Mouse (Mus musculus): ENCODE data around the gene Itpr3. TPM values are rescaled to one million over a fixed set of nuclear protein-coding genes. Genes with fewer than 3 reads are reported as not detected.

Itpr3 gene
- polyA plus RNA-seq, 1 experiment from 2014 or later: 2.2 TPM

GRCm38 (mm10) chr17:27061727-27062126 lies 4.6 kb downstream of the Itpr3 start:
- Histone ChIP-seq H3K27ac (ENCODE audit: low read length) (no peak overlapping the region), H3K4me1 (ENCODE audit: control insufficient read depth, insufficient read depth, low read length) (peaks cover 22% of the 10 kb centered on the region), H3K4me2 (ENCODE audit: low read depth, low read length) (no peak overlapping the region), H3K9ac (ENCODE audit: low read length) (no peak overlapping the region), H3K4me3 (ENCODE audit: low read length) (no peak overlapping the region), H3K36me3 (ENCODE audit: control insufficient read depth, insufficient read depth) (no peaks in the 10 kb centered on the region), H3K27me3 (ENCODE audit: control insufficient read depth, insufficient read depth, low read length) (peaks cover 16% of the 10 kb centered on the region), H3K9me3 (replicated peaks; ENCODE audit: control insufficient read depth, low read length) (no peaks in the 10 kb centered on the region)
- 89% methylated on average over 3 of the region's 3 CpGs for WGBS
- no peak for ATAC-seq (replicated peaks; ENCODE audit: extremely low read depth, insufficient read depth, low FRiP score)

- WGBS: 87% methylated on average over 7 of the region's 7 CpGs
- H3K9ac ChIP-seq (ENCODE audit: low read length): no peak overlapping the region
- H3K4me1 ChIP-seq (ENCODE audit: control insufficient read depth, insufficient read depth, low read length): peaks cover 19% of the 10 kb centered on the region
- no peak overlapping the region for H3K4me2 ChIP-seq (ENCODE audit: low read depth, low read length)
- H3K27ac ChIP-seq (ENCODE audit: low read length): no peak overlapping the region
- no peak for ATAC-seq (replicated peaks; ENCODE audit: extremely low read depth, insufficient read depth, low FRiP score)
- no peaks in the 10 kb centered on the region for H3K9me3 ChIP-seq (replicated peaks; ENCODE audit: control insufficient read depth, low read length)
- peaks cover 13% of the 10 kb centered on the region for H3K27me3 ChIP-seq (ENCODE audit: control insufficient read depth, insufficient read depth, low read length)
- no peaks in the 10 kb centered on the region for H3K36me3 ChIP-seq (ENCODE audit: control insufficient read depth, insufficient read depth)
- no peak overlapping the region for H3K4me3 ChIP-seq (ENCODE audit: low read length)
Observed at GRCm38 (mm10) chr17:27062684-27063083, 5.6 kb downstream of the Itpr3 start.

- Histone ChIP-seq H3K9ac (ENCODE audit: low read length) (peak overlapping the region; percentile 56; the same call in 1 of the 2 replicates), H3K4me1 (ENCODE audit: control insufficient read depth, insufficient read depth, low read length) (peaks cover 16% of the 10 kb centered on the region), H3K27ac (ENCODE audit: low read length) (no peak overlapping the region), H3K4me3 (ENCODE audit: low read length) (no peak overlapping the region), H3K27me3 (ENCODE audit: control insufficient read depth, insufficient read depth, low read length) (peaks cover 5% of the 10 kb centered on the region; the same call in 1 of the 2 replicates), H3K4me2 (ENCODE audit: low read depth, low read length) (no peak overlapping the region), H3K36me3 (ENCODE audit: control insufficient read depth, insufficient read depth) (no peaks in the 10 kb centered on the region), H3K9me3 (replicated peaks; ENCODE audit: control insufficient read depth, low read length) (no peaks in the 10 kb centered on the region)
- 32% methylated on average over 6 of the region's 6 CpGs for WGBS
- peak; percentile 45; the same call in 1 of the 2 replicates for ATAC-seq (replicated peaks; ENCODE audit: extremely low read depth, insufficient read depth, low FRiP score)
Observed at GRCm38 (mm10) chr17:27063717-27064116, 6.6 kb downstream of the Itpr3 start.

GRCm38 (mm10) chr17:27064195-27064594 lies 7.1 kb downstream of the Itpr3 start:
- Histone ChIP-seq H3K4me3 (ENCODE audit: low read length) (no peak overlapping the region), H3K9me3 (replicated peaks; ENCODE audit: control insufficient read depth, low read length) (no peaks in the 10 kb centered on the region), H3K27me3 (ENCODE audit: control insufficient read depth, insufficient read depth, low read length) (peaks cover 2% of the 10 kb centered on the region; the same call in 1 of the 2 replicates), H3K4me2 (ENCODE audit: low read depth, low read length) (no peak overlapping the region), H3K36me3 (ENCODE audit: control insufficient read depth, insufficient read depth) (no peaks in the 10 kb centered on the region), H3K27ac (ENCODE audit: low read length) (no peak overlapping the region), H3K4me1 (ENCODE audit: control insufficient read depth, insufficient read depth, low read length) (peaks cover 15% of the 10 kb centered on the region), H3K9ac (ENCODE audit: low read length) (peak overlapping the region; percentile 16; the same call in 1 of the 2 replicates)
- ATAC-seq (replicated peaks; ENCODE audit: extremely low read depth, insufficient read depth, low FRiP score): no peak
- 62% methylated on average over 2 of the region's 2 CpGs for WGBS

GRCm38 (mm10) chr17:27066065-27066464 lies 9.0 kb downstream of the Itpr3 start:
- no peak overlapping the region for H3K9ac ChIP-seq (ENCODE audit: low read length)
- ATAC-seq (replicated peaks; ENCODE audit: extremely low read depth, insufficient read depth, low FRiP score): no peak
- H3K4me1 ChIP-seq (ENCODE audit: control insufficient read depth, insufficient read depth, low read length): peaks cover 15% of the 10 kb centered on the region
- H3K9me3 ChIP-seq (replicated peaks; ENCODE audit: control insufficient read depth, low read length): no peaks in the 10 kb centered on the region
- H3K27ac ChIP-seq (ENCODE audit: low read length): no peak overlapping the region
- 48% methylated on average over 7 of the region's 7 CpGs for WGBS
- H3K4me3 ChIP-seq (ENCODE audit: low read length): no peak overlapping the region
- H3K36me3 ChIP-seq (ENCODE audit: control insufficient read depth, insufficient read depth): no peaks in the 10 kb centered on the region
- no peaks in the 10 kb centered on the region for H3K27me3 ChIP-seq (ENCODE audit: control insufficient read depth, insufficient read depth, low read length)
- H3K4me2 ChIP-seq (ENCODE audit: low read depth, low read length): no peak overlapping the region

- no peaks in the 10 kb centered on the region for H3K36me3 ChIP-seq (ENCODE audit: control insufficient read depth, insufficient read depth)
- no peak overlapping the region for H3K27ac ChIP-seq (ENCODE audit: low read length)
- no peaks in the 10 kb centered on the region for H3K27me3 ChIP-seq (ENCODE audit: control insufficient read depth, insufficient read depth, low read length)
- no peak overlapping the region for H3K4me2 ChIP-seq (ENCODE audit: low read depth, low read length)
- ATAC-seq (replicated peaks; ENCODE audit: extremely low read depth, insufficient read depth, low FRiP score): no peak
- H3K9ac ChIP-seq (ENCODE audit: low read length): no peak overlapping the region
- no peak overlapping the region for H3K4me3 ChIP-seq (ENCODE audit: low read length)
- no peaks in the 10 kb centered on the region for H3K9me3 ChIP-seq (replicated peaks; ENCODE audit: control insufficient read depth, low read length)
- WGBS: 81% methylated on average over 3 of the region's 5 CpGs
- H3K4me1 ChIP-seq (ENCODE audit: control insufficient read depth, insufficient read depth, low read length): peaks cover 7% of the 10 kb centered on the region
Observed at GRCm38 (mm10) chr17:27069071-27069470, 12.0 kb downstream of the Itpr3 start.

GRCm38 (mm10) chr17:27070913-27071312 lies 13.8 kb downstream of the Itpr3 start:
- Histone ChIP-seq H3K4me3 (ENCODE audit: low read length) (no peak overlapping the region), H3K27ac (ENCODE audit: low read length) (no peak overlapping the region), H3K4me1 (ENCODE audit: control insufficient read depth, insufficient read depth, low read length) (peaks cover 6% of the 10 kb centered on the region; the same call in 1 of the 2 replicates), H3K4me2 (ENCODE audit: low read depth, low read length) (no peak overlapping the region), H3K27me3 (ENCODE audit: control insufficient read depth, insufficient read depth, low read length) (no peaks in the 10 kb centered on the region), H3K9ac (ENCODE audit: low read length) (no peak overlapping the region), H3K9me3 (replicated peaks; ENCODE audit: control insufficient read depth, low read length) (no peaks in the 10 kb centered on the region), H3K36me3 (ENCODE audit: control insufficient read depth, insufficient read depth) (no peaks in the 10 kb centered on the region)
- ATAC-seq (replicated peaks; ENCODE audit: extremely low read depth, insufficient read depth, low FRiP score): no peak
- WGBS: 89% methylated on average over 7 of the region's 7 CpGs

GRCm38 (mm10) chr17:27071630-27072029 lies 14.5 kb downstream of the Itpr3 start:
- ATAC-seq (replicated peaks; ENCODE audit: extremely low read depth, insufficient read depth, low FRiP score): no peak
- H3K4me3 ChIP-seq (ENCODE audit: low read length): no peak overlapping the region
- H3K27ac ChIP-seq (ENCODE audit: low read length): no peak overlapping the region
- 44% methylated on average over 6 of the region's 6 CpGs for WGBS
- H3K4me2 ChIP-seq (ENCODE audit: low read depth, low read length): no peak overlapping the region
- no peaks in the 10 kb centered on the region for H3K36me3 ChIP-seq (ENCODE audit: control insufficient read depth, insufficient read depth)
- no peaks in the 10 kb centered on the region for H3K27me3 ChIP-seq (ENCODE audit: control insufficient read depth, insufficient read depth, low read length)
- no peak overlapping the region for H3K9ac ChIP-seq (ENCODE audit: low read length)
- H3K9me3 ChIP-seq (replicated peaks; ENCODE audit: control insufficient read depth, low read length): no peaks in the 10 kb centered on the region
- peaks cover 6% of the 10 kb centered on the region; the same call in 1 of the 2 replicates for H3K4me1 ChIP-seq (ENCODE audit: control insufficient read depth, insufficient read depth, low read length)

- WGBS: 93% methylated on average over 8 of the region's 8 CpGs
- peaks cover 6% of the 10 kb centered on the region; the same call in 1 of the 2 replicates for H3K4me1 ChIP-seq (ENCODE audit: control insufficient read depth, insufficient read depth, low read length)
- ATAC-seq (replicated peaks; ENCODE audit: extremely low read depth, insufficient read depth, low FRiP score): no peak
Observed at GRCm38 (mm10) chr17:27072363-27072762, 15.3 kb downstream of the Itpr3 start.

More at GRCm38 (mm10) chr17:27072363-27072762, 15.3 kb downstream of the Itpr3 start:
- H3K4me3 ChIP-seq (ENCODE audit: low read length): no peak overlapping the region
- no peak overlapping the region for H3K9ac ChIP-seq (ENCODE audit: low read length)
- no peak overlapping the region for H3K27ac ChIP-seq (ENCODE audit: low read length)
- no peak overlapping the region for H3K4me2 ChIP-seq (ENCODE audit: low read depth, low read length)
- H3K9me3 ChIP-seq (replicated peaks; ENCODE audit: control insufficient read depth, low read length): no peaks in the 10 kb centered on the region
- no peaks in the 10 kb centered on the region for H3K36me3 ChIP-seq (ENCODE audit: control insufficient read depth, insufficient read depth)
- no peaks in the 10 kb centered on the region for H3K27me3 ChIP-seq (ENCODE audit: control insufficient read depth, insufficient read depth, low read length)

All from heart, embryonic 16.5 days (tissue).